Mouse (Mus musculus) heart, embryonic 12.5 days (tissue): ENCODE results near the gene Il34. TPM values are rescaled to one million over a fixed set of nuclear protein-coding genes. Genes with fewer than 3 reads are reported as not detected.

Experiments
- ATAC-seq: fragments of 200-750 bp; cut with Nextera tagmentation; 2 replicates; pipeline ENCODE4 v1.8.0; 2017; ENCODE audit warnings: moderate TSS enrichment, moderate library complexity; ENCODE audit not compliant: insufficient number of reproducible peaks, low FRiP score
- H3K27ac ChIP-seq: fragments of 300-500 bp; sonication (generic); 2 replicates; pipeline ENCODE4 v1.5.1; 2016; ENCODE audit warnings: mild to moderate bottlenecking, moderate library complexity; ENCODE audit not compliant: poor library complexity, severe bottlenecking
- H3K27me3 ChIP-seq: fragments of 300-500 bp; sonication (generic); replicated peaks from 2 replicates; pipeline ENCODE4 v1.6.1; 2016; ENCODE audit warnings: mild to moderate bottlenecking, moderate library complexity
- H3K36me3 ChIP-seq: fragments of 300-500 bp; sonication (generic); 2 replicates; pipeline ENCODE4 v1.6.1; 2016; ENCODE audit warnings: mild to moderate bottlenecking, moderate library complexity
- H3K4me1 ChIP-seq: fragments of 300-500 bp; sonication (generic); replicated peaks from 2 replicates; pipeline ENCODE4 v1.6.1; 2016; ENCODE audit warnings: mild to moderate bottlenecking
- H3K4me2 ChIP-seq: fragments of 300-500 bp; sonication (generic); 2 replicates; pipeline ENCODE4 v1.6.1; 2016; ENCODE audit warnings: mild to moderate bottlenecking, moderate library complexity
- H3K4me3 ChIP-seq: fragments of 300-500 bp; sonication (generic); 2 replicates; pipeline ENCODE4 v1.5.1; 2016; ENCODE audit warnings: mild to moderate bottlenecking
- H3K9ac ChIP-seq: fragments of 300-500 bp; sonication (generic); 2 replicates; pipeline ENCODE4 v1.6.1; 2016; ENCODE audit warnings: mild to moderate bottlenecking, moderate library complexity
- H3K9me3 ChIP-seq: fragments of 300-500 bp; sonication (generic); replicated peaks from 2 replicates; pipeline ENCODE4 v1.6.1; 2016; ENCODE audit warnings: mild to moderate bottlenecking, moderate library complexity
- WGBS: fragments of 180-500 bp; shearing (Covaris S2); methylation state at CpG from one replicate; pipeline ENCODE4 v1.1.7; 2016; 5-methylcytosine and 5-hydroxymethylcytosine counted together
- polyA plus RNA-seq: library from polyadenylated mRNA; unstranded; fragments of >200 nt; fragmentation: Nextera tagmentation; extraction: Ambion mirVana; gene quantifications from 2 replicates; pipeline ENCODE4 v1.2.1, GENCODE M21; 2016

Il34 gene
- polyA plus RNA-seq, 1 experiment from 2014 or later = 0.13 TPM

GRCm38 (mm10) chr8:110738591-110739195 is 67.0 kb downstream of the Il34 start:
- Histone ChIP-seq H3K4me2 (no peak overlapping the region), H3K9ac (no peak overlapping the region), H3K27me3 (no peaks in the 10 kb centered on the region), H3K4me1 (no peaks in the 10 kb centered on the region), H3K4me3 (no peak overlapping the region), H3K36me3 (peaks cover 69% of the 10 kb centered on the region), H3K9me3 (no peaks in the 10 kb centered on the region), H3K27ac (no peak overlapping the region)
- 90% methylated on average over 35 of the region's 35 CpGs for WGBS
- no peak for ATAC-seq

DNA sequence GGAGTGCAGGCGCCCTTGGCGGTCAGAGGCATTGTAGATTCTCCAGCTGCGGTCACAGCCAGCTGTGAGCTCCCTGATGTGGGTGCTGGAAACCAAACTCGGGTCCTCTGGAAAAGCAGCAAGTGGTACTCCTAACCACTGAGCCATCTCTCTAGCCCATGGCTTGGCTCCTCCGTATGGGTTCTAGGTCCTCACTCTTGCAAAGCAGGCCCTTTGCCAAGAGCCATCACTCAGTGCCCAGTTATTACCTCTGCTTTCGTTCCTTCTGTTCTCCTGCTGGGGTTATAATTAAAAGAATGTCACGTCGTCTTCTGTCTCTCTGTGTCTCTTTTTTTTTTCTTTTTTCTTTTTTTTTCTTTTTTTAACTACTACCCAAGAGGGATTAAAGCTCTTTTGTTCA is 72.7 kb downstream of the Il34 start:
- H3K9me3 ChIP-seq = no peaks in the 10 kb centered on the region
- peaks cover 94% of the 10 kb centered on the region for H3K36me3 ChIP-seq
- no peak overlapping the region for H3K9ac ChIP-seq
- H3K27ac ChIP-seq = no peak overlapping the region
- 90% methylated on average over 8 of the region's 8 CpGs for WGBS
- no peaks in the 10 kb centered on the region for H3K4me1 ChIP-seq
- no peak for ATAC-seq
- no peaks in the 10 kb centered on the region for H3K27me3 ChIP-seq
- no peak overlapping the region for H3K4me3 ChIP-seq
- H3K4me2 ChIP-seq = no peak overlapping the region

- H3K9ac ChIP-seq = no peak overlapping the region
- no peak overlapping the region for H3K4me2 ChIP-seq
- H3K27ac ChIP-seq = no peak overlapping the region
- H3K27me3 ChIP-seq = no peaks in the 10 kb centered on the region
- ATAC-seq = no peak
- no peak overlapping the region for H3K4me3 ChIP-seq
- H3K36me3 ChIP-seq = peaks cover 94% of the 10 kb centered on the region
- WGBS = 86% methylated on average over 8 of the region's 8 CpGs
- no peaks in the 10 kb centered on the region for H3K9me3 ChIP-seq
- H3K4me1 ChIP-seq = peaks cover 4% of the 10 kb centered on the region
Observed at GRCm38 (mm10) chr8:110731346-110731859, 74.3 kb downstream of the Il34 start.

- Histone ChIP-seq H3K4me1 (peaks cover 45% of the 10 kb centered on the region), H3K36me3 (peaks cover 70% of the 10 kb centered on the region), H3K4me3 (no peak overlapping the region), H3K4me2 (no peak overlapping the region), H3K9ac (no peak overlapping the region), H3K27me3 (no peaks in the 10 kb centered on the region), H3K9me3 (no peaks in the 10 kb centered on the region), H3K27ac (no peak overlapping the region)
- WGBS = 16% methylated on average over 18 of the region's 18 CpGs
- 0 out of 2 replicates have a peak, but pooled peaks have one; percentile 9 for ATAC-seq
Observed at GRCm38 (mm10) chr8:110726893-110727292, 78.8 kb downstream of the Il34 start.

DNA sequence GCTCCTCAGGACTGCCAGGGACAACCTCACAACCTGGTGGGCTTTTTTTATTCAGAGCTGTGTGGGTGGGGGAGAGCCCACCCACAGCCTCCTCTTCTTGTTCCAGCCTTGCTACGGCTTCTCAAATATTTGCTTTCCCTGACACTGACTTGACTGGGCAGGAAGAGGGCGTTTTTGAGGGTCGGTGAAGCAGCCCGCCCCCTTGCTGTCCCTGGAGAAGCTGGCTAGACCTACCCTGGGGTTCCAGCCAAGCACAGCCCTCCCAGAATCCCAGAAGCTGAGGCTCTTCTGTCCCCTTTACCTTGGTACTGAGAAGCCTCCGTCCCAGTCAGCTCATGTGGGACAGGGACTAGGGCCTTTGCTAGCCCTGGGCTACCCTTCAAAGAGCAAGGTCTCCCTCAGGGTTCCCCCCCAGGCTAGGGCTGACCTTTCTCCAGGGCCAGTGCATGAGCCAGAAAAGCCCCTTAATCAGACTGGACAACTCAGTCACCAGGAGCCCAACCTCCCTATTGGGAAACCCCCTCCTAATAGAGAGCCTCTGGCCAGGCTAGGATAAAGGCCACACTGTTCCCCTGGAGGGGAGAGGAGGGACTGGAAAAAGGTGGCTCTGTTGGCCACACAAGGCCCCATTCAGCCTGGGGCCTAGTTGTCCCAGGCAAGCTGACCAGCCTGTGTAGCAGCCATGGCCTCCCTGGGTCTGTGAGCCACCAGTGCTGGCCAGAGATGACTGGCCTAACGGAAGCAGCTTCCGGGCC is 80.5 kb downstream of the Il34 start:
- H3K4me1 ChIP-seq = peaks cover 52% of the 10 kb centered on the region
- H3K4me3 ChIP-seq = no peak overlapping the region
- 41% methylated on average over 7 of the region's 7 CpGs for WGBS
- H3K36me3 ChIP-seq = peaks cover 54% of the 10 kb centered on the region
- no peak overlapping the region; the same call in 1 of the 2 replicates for H3K4me2 ChIP-seq
- peak overlapping the region; percentile 34; the same call in 1 of the 2 replicates for H3K9ac ChIP-seq
- peak overlapping the region; percentile 47; the same call in 1 of the 2 replicates for H3K27ac ChIP-seq
- no peaks in the 10 kb centered on the region for H3K27me3 ChIP-seq
- H3K9me3 ChIP-seq = no peaks in the 10 kb centered on the region
- no peak for ATAC-seq

DNA sequence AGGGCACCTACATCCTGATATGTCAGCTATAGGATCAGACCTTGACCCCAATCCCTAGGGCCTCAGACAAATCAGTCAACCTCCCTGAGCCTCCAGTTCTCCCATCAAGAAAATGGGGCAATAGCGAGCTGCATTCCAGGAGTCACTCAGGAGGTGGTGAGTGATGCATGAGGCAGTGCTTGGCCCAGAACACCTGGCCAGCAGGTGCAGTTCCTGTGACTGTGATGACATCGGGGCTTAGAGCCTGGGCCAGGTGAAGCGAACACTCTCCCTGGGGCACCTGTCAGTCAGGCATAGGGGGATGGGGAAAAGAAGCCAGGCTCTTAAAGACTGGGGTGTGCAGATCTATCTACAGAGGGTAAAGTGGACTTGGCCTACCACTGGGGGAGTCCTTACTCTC is 81.2 kb downstream of the Il34 start:
- Histone ChIP-seq H3K9me3 (no peaks in the 10 kb centered on the region), H3K27ac (peak overlapping the region; percentile 47; the same call in 1 of the 2 replicates), H3K4me2 (peak overlapping the region; percentile 2; the same call in 1 of the 2 replicates), H3K27me3 (no peaks in the 10 kb centered on the region), H3K4me1 (peaks cover 59% of the 10 kb centered on the region), H3K9ac (0 out of 2 replicates have a peak overlapping the region, but pooled peaks have one; percentile 34), H3K4me3 (no peak overlapping the region), H3K36me3 (peaks cover 47% of the 10 kb centered on the region)
- 74% methylated on average over 3 of the region's 3 CpGs for WGBS
- ATAC-seq = no peak

DNA sequence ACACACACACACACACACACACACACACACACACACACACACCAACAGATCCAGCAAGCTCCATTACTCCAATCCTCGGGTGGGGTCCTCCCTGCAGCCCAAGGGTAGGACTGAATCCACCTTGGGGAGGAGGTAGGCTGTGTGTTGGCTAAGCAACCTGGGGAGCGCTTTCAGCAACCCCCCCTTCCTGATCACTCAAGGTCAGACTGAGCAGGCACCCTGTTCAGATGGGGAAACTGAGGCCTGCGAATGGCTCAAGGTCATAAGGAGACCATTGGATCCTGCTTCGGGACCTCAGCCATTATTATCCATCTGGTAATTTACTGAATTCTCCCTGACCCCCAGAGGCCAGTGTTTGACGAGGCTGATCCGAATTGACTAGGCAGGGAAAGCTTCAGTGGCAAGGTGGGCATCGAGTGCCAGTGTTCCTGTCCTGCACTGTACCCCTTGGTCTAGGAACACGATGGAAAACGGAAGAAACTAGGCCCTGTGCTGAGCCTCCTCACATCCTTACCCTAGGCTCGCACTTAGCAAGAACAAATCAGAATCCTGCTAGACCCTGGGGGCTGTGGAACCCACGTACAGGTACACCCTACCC is 83.2 kb downstream of the Il34 start:
- Histone ChIP-seq H3K27me3 (no peaks in the 10 kb centered on the region), H3K4me2 (peak overlapping the region; percentile 92), H3K27ac (0 out of 2 replicates have a peak overlapping the region, but pooled peaks have one; percentile 30), H3K9me3 (no peaks in the 10 kb centered on the region), H3K4me1 (peaks cover 77% of the 10 kb centered on the region), H3K4me3 (peak overlapping the region; percentile 79), H3K9ac (peak overlapping the region; percentile 93), H3K36me3 (peaks cover 27% of the 10 kb centered on the region)
- no peak for ATAC-seq
- WGBS = 56% methylated on average over 11 of the region's 11 CpGs

- Histone ChIP-seq H3K4me2 (peak overlapping the region; percentile 92), H3K27ac (peak overlapping the region; percentile 95), H3K9ac (peak overlapping the region; percentile 93), H3K4me1 (peaks cover 84% of the 10 kb centered on the region), H3K27me3 (no peaks in the 10 kb centered on the region), H3K4me3 (peak overlapping the region; percentile 79), H3K36me3 (peaks cover 20% of the 10 kb centered on the region), H3K9me3 (no peaks in the 10 kb centered on the region)
- WGBS = 2% methylated on average over 51 of the region's 59 CpGs
- ATAC-seq = peak; percentile 37
Observed at GRCm38 (mm10) chr8:110721606-110722413, 83.9 kb downstream of the Il34 start.

- peaks cover 11% of the 10 kb centered on the region for H3K36me3 ChIP-seq
- peak within 1 kb of the TSS; percentile 93 for H3K9ac ChIP-seq
- no peaks in the 10 kb centered on the region for H3K9me3 ChIP-seq
- peak; percentile 74 for ATAC-seq
- peak within 1 kb of the TSS; percentile 79 for H3K4me3 ChIP-seq
- no peaks in the 10 kb centered on the region for H3K27me3 ChIP-seq
- peak within 1 kb of the TSS; percentile 92 for H3K4me2 ChIP-seq
- peak within 1 kb of the TSS; percentile 95 for H3K27ac ChIP-seq
- peaks cover 84% of the 10 kb centered on the region for H3K4me1 ChIP-seq
- 4% methylated on average over 75 of the region's 75 CpGs for WGBS
Observed at GRCm38 (mm10) chr8:110720685-110721598, 84.8 kb downstream of the Il34 start, which contains the start of gene Mtss1l. TSS of gene Mtss1l (plus strand) at chr8:110721476.
